Mouse (Mus musculus) midbrain, postnatal 0 days (tissue): ENCODE measurements at regions not wholly inside any gene's neighbourhood (a gene's known extent, or its start where the extent isn't known, plus 50 kb on each side); places are given as distances from the start of the nearest gene placed in this dataset.
"Not testable (repeated sequence)": the region's sequence is repeated elsewhere in the genome, so short reads cannot be mapped to it uniquely, and the experiment has no call there.

ENCODE experiments used
- ATAC-seq: fragments of 200-750 bp; cut with Nextera tagmentation; 2 replicates; pipeline ENCODE4 v1.8.0; 2017; ENCODE audit warnings: moderate number of reproducible peaks, mild to moderate bottlenecking, moderate TSS enrichment, moderate library complexity; ENCODE audit not compliant: low FRiP score
- DNase-seq: peaks from one replicate; pipeline ENCODE4 v3.0.0-alpha.2; 2015; ENCODE audit warnings: low spot score
- H3K27ac ChIP-seq: fragments of 300-500 bp; sonication (generic); 2 replicates; pipeline ENCODE4 v1.5.1; 2014; ENCODE audit warnings: low read depth, mild to moderate bottlenecking, low read length, mixed read lengths
- H3K27me3 ChIP-seq: fragments of 300-500 bp; sonication (generic); 2 replicates; pipeline ENCODE4 v1.6.1; 2014; ENCODE audit warnings: low read length, control low read depth, mixed read lengths; ENCODE audit not compliant: insufficient read depth
- H3K36me3 ChIP-seq: fragments of 300-500 bp; sonication (generic); 2 replicates; pipeline ENCODE4 v1.6.1; 2014; ENCODE audit warnings: low read length, control low read depth, mixed read lengths; ENCODE audit not compliant: insufficient read depth
- H3K4me1 ChIP-seq: fragments of 300-500 bp; sonication (generic); 2 replicates; pipeline ENCODE4 v1.6.1; 2014; ENCODE audit warnings: mild to moderate bottlenecking, control low read depth, antibody characterized with exemption, low read length, mixed read lengths; ENCODE audit not compliant: insufficient read depth
- H3K4me2 ChIP-seq: fragments of 300-500 bp; sonication (generic); 2 replicates; pipeline ENCODE4 v1.6.1; 2014; ENCODE audit warnings: low read depth, mild to moderate bottlenecking, low read length, mixed read lengths; ENCODE audit not compliant: poor library complexity, severe bottlenecking
- H3K4me3 ChIP-seq: fragments of 300-500 bp; sonication (generic); 2 replicates; pipeline ENCODE4 v1.5.1; 2014; ENCODE audit warnings: low read depth, mild to moderate bottlenecking, low read length, moderate library complexity
- H3K9ac ChIP-seq: fragments of 300-500 bp; sonication (generic); replicated peaks from 2 replicates; pipeline ENCODE4 v1.6.1; 2014; ENCODE audit warnings: mild to moderate bottlenecking, low read length, moderate library complexity, mixed read lengths; ENCODE audit not compliant: poor library complexity, severe bottlenecking
- H3K9me3 ChIP-seq: fragments of 300-500 bp; sonication (generic); 2 replicates; pipeline ENCODE4 v1.6.1; 2016; ENCODE audit warnings: low read length, control low read depth
- CTCF ChIP-seq: IDR thresholded peaks from 2 replicates; pipeline ENCODE4 v1.5.1; 2016; ENCODE audit warnings: antibody characterized with exemption, mild to moderate bottlenecking
- WGBS: fragments of 180-500 bp; shearing (Covaris S2); extraction: QIAGEN DNeasy Blood & Tissue Kit; methylation state at CpG from one replicate; pipeline ENCODE4 v1.1.7; 2014; 5-methylcytosine and 5-hydroxymethylcytosine counted together

GRCm38 (mm10) chr6:95058017-95058416 lies 59.0 kb upstream of the Kbtbd8 start:
- H3K4me1 ChIP-seq: no peaks in the 10 kb centered on the region
- no peak; the same call in 1 of the 2 replicates for ATAC-seq
- DNase-seq: peak; percentile 84
- H3K9me3 ChIP-seq: no peaks in the 10 kb centered on the region
- WGBS: 47% methylated on average over 4 of the region's 4 CpGs
- no peak overlapping the region for H3K27ac ChIP-seq
- no peak overlapping the region for H3K9ac ChIP-seq
- H3K4me2 ChIP-seq: no peak overlapping the region
- TF ChIP-seq CTCF: peak; percentile 92
- H3K4me3 ChIP-seq: no peak overlapping the region
- no peaks in the 10 kb centered on the region for H3K36me3 ChIP-seq
- H3K27me3 ChIP-seq: no peaks in the 10 kb centered on the region

DNA sequence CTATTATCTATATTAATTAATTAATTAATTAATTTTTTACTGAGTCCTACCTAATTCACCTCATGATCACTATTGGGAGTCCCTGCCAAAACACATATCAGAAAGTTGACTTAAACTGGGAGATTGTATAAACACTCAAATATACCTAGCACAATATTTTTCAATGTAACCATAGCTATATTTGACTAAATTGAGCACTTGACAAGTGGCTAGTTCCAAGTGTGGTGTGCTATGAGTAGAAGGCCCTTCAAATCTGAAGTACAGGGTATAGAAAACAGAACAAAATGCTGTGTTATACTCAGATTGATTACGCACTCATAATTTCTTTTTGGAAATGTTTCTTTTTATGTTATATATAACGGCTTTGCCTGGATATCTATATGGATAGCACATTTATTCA lies 60.8 kb upstream of the Kbtbd8 start:
- no peak for ATAC-seq
- H3K27ac ChIP-seq: no peak overlapping the region
- WGBS: 93% methylated on average over 2 of the region's 2 CpGs
- H3K4me2 ChIP-seq: no peak overlapping the region
- no peak overlapping the region for H3K4me3 ChIP-seq
- H3K9ac ChIP-seq: no peak overlapping the region
- no peak for TF ChIP-seq CTCF
- no peaks in the 10 kb centered on the region for H3K27me3 ChIP-seq
- H3K36me3 ChIP-seq: no peaks in the 10 kb centered on the region
- H3K4me1 ChIP-seq: no peaks in the 10 kb centered on the region
- no peak for DNase-seq
- H3K9me3 ChIP-seq: no peaks in the 10 kb centered on the region

GRCm38 (mm10) chr6:95053717-95054382 lies 63.2 kb upstream of the Kbtbd8 start:
- no peak for ATAC-seq
- Histone ChIP-seq H3K27me3 (no peaks in the 10 kb centered on the region), H3K9ac (no peak overlapping the region), H3K9me3 (no peaks in the 10 kb centered on the region), H3K36me3 (no peaks in the 10 kb centered on the region), H3K27ac (no peak overlapping the region), H3K4me3 (no peak overlapping the region), H3K4me2 (no peak overlapping the region), H3K4me1 (no peaks in the 10 kb centered on the region)
- no peak for DNase-seq
- no peak for TF ChIP-seq CTCF
- 85% methylated on average over 9 of the region's 9 CpGs for WGBS

- DNase-seq: not testable (repeated sequence)
- 20% methylated on average over 6 of the region's 10 CpGs for WGBS
These were observed 75.7 kb upstream of the Kbtbd8 start for GRCm38 (mm10) chr6:95041351-95041750.

GRCm38 (mm10) chr6:95024239-95024638 lies 92.8 kb upstream of the Kbtbd8 start:
- Histone ChIP-seq H3K4me3 (no peak overlapping the region), H3K9me3 (no peaks in the 10 kb centered on the region), H3K36me3 (no peaks in the 10 kb centered on the region), H3K27ac (no peak overlapping the region), H3K27me3 (no peaks in the 10 kb centered on the region), H3K4me1 (no peaks in the 10 kb centered on the region), H3K9ac (no peak overlapping the region), H3K4me2 (no peak overlapping the region)
- ATAC-seq (no peak), DNase-seq (peak; percentile 18)
- TF ChIP-seq CTCF: no peak
- WGBS: 31% methylated on average over 4 of the region's 4 CpGs

More at GRCm38 (mm10) chr6:95041351-95041750, 75.7 kb upstream of the Kbtbd8 start:
- not testable (repeated sequence) for H3K27me3 ChIP-seq, H3K9ac ChIP-seq, H3K4me1 ChIP-seq, H3K9me3 ChIP-seq, H3K4me3 ChIP-seq, H3K36me3 ChIP-seq, H3K27ac ChIP-seq, H3K4me2 ChIP-seq, ATAC-seq

DNA sequence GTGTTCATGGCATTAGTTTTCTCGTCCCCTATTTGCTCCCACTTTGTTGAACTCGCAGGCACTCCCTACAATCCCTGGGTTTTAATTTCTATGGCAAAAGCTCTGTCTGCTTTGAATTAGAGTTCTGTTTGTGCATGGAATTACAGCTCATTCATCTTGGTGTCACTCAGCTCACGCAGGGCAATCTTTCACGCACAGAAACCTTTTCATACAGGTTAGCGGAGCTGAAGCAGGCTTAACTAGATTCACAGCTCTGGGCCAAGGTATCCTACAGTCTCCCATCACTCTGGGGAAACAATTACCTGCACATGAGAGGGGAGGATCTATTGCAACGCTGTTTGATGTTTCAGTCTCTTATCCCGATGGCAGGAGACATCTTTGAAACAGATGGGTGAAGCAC lies 95.3 kb upstream of the Kbtbd8 start:
- Histone ChIP-seq H3K27ac (no peak overlapping the region), H3K36me3 (no peaks in the 10 kb centered on the region), H3K4me3 (no peak overlapping the region), H3K9ac (no peak overlapping the region), H3K9me3 (no peaks in the 10 kb centered on the region), H3K4me1 (no peaks in the 10 kb centered on the region; the same call in 1 of the 2 replicates), H3K4me2 (no peak overlapping the region), H3K27me3 (no peaks in the 10 kb centered on the region)
- no peak for TF ChIP-seq CTCF
- ATAC-seq (no peak), DNase-seq (no peak)
- WGBS: 15% methylated on average over 7 of the region's 7 CpGs
